Comparison of ENCODE assay signal across 11 mouse cellular contexts in the genomic region with DNA sequence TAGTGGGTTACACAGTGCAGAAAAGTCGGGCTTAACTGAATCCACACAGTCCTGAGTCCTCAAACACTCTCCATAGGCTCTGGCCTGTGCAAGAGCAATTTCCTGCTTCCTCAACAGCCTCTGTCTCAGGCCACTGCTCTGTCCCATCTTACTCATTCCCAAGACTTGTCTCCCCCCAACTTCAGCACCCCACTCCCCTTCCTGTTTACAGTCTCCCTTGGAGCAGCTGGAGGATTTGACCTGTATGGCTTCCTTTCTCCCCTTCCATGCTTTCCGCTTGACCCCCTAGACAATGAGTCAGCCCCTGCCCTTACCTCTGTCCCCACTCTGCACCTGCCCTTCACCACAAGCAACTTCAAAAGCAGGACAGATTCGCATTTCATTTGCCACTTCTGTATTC.
DNase-seq lines count a peak whose midpoint lies in the region; ATAC-seq lines count a peak whose summit lies in the region.
"Had no signal": no experiment of that assay in that cellular context is flagged by ENCODE, and none has a peak within 500 bp of the region (broad histone marks: within the 10 kb centered on the region; RNA-seq: fewer than 3 reads in every experiment).

No protein-coding gene starts in this region.

- no peaks in the 10 kb centered on the region for H3K4me1 ChIP-seq in hindbrain, embryonic 11.5 days (replicated peaks; ENCODE audit: control insufficient read depth, insufficient read depth, low read length)
- H3K4me1 ChIP-seq in hindbrain, embryonic 12.5 days: no peaks in the 10 kb centered on the region
- peaks cover 13% of the 10 kb centered on the region for H3K4me1 ChIP-seq in lung, embryonic 15.5 days
- H3K4me1 ChIP-seq in limb, embryonic 13.5 days: peaks cover 9% of the 10 kb centered on the region
- peaks cover 12% of the 10 kb centered on the region for H3K4me1 ChIP-seq in midbrain, embryonic 10.5 days

- no peaks in the 10 kb centered on the region for H3K36me3 ChIP-seq in hindbrain, embryonic 11.5 days (ENCODE audit: control insufficient read depth, insufficient read depth, low read length)
- H3K36me3 ChIP-seq in hindbrain, embryonic 12.5 days: peaks cover 13% of the 10 kb centered on the region
- peaks cover 12% of the 10 kb centered on the region; the same call in 1 of the 2 replicates for H3K36me3 ChIP-seq in lung, embryonic 15.5 days
- peaks cover 23% of the 10 kb centered on the region for H3K36me3 ChIP-seq in limb, embryonic 13.5 days
- peaks cover 30% of the 10 kb centered on the region for H3K36me3 ChIP-seq in midbrain, embryonic 10.5 days

- no peak overlapping the region for H3K4me3 ChIP-seq in hindbrain, embryonic 11.5 days (ENCODE audit: low read depth, low read length)
- H3K4me3 ChIP-seq in hindbrain, embryonic 12.5 days: no peak overlapping the region
- no peak overlapping the region for H3K4me3 ChIP-seq in lung, embryonic 15.5 days
- no peak overlapping the region for H3K4me3 ChIP-seq in limb, embryonic 13.5 days
- no peak overlapping the region for H3K4me3 ChIP-seq in midbrain, embryonic 10.5 days
- H3K4me3 ChIP-seq: forebrain, embryonic 12.5 days had no signal

- H3K27me3 ChIP-seq in hindbrain, embryonic 11.5 days (ENCODE audit: control insufficient read depth, insufficient read depth, low read length): no peaks in the 10 kb centered on the region
- no peaks in the 10 kb centered on the region for H3K27me3 ChIP-seq in hindbrain, embryonic 12.5 days
- no peaks in the 10 kb centered on the region for H3K27me3 ChIP-seq in lung, embryonic 15.5 days
- no peaks in the 10 kb centered on the region for H3K27me3 ChIP-seq in limb, embryonic 13.5 days
- H3K27me3 ChIP-seq in midbrain, embryonic 10.5 days (ENCODE audit: low read depth, poor library complexity, severe bottlenecking): no peaks in the 10 kb centered on the region
- H3K27me3 ChIP-seq: CH12.LX; forebrain, embryonic 12.5 days had no signal

- no peak overlapping the region for H3K4me2 ChIP-seq in hindbrain, embryonic 11.5 days (replicated peaks; ENCODE audit: low read depth, low read length)
- H3K4me2 ChIP-seq in hindbrain, embryonic 12.5 days (replicated peaks): no peak overlapping the region
- no peak overlapping the region for H3K4me2 ChIP-seq in lung, embryonic 15.5 days
- no peak overlapping the region for H3K4me2 ChIP-seq in limb, embryonic 13.5 days (replicated peaks)
- H3K4me2 ChIP-seq: forebrain, embryonic 12.5 days had no signal

- DNase-seq in hindbrain, embryonic 11.5 days (ENCODE audit: low spot score): no peak
- no peak for DNase-seq in lung, adult 18-20 months
- peak; percentile 2 for DNase-seq in yolk sac, embryonic 10.5 days (ENCODE audit: low spot score)
- no peak for DNase-seq in midbrain, embryonic 10.5 days (ENCODE audit: low spot score)
- DNase-seq: adrenal gland, postnatal 14 days; thymus, adult 18-20 months had no signal

- H3K9me3 ChIP-seq in hindbrain, embryonic 11.5 days (ENCODE audit: control insufficient read depth, low read length): no peaks in the 10 kb centered on the region
- H3K9me3 ChIP-seq in hindbrain, embryonic 12.5 days (replicated peaks): no peaks in the 10 kb centered on the region
- no peaks in the 10 kb centered on the region for H3K9me3 ChIP-seq in lung, embryonic 15.5 days
- no peaks in the 10 kb centered on the region for H3K9me3 ChIP-seq in limb, embryonic 13.5 days
- no peaks in the 10 kb centered on the region for H3K9me3 ChIP-seq in midbrain, embryonic 10.5 days (replicated peaks)
- H3K9me3 ChIP-seq: forebrain, embryonic 12.5 days had no signal

- ATAC-seq in hindbrain, embryonic 11.5 days (ENCODE audit: low FRiP score): no peak
- no peak for ATAC-seq in hindbrain, embryonic 12.5 days (ENCODE audit: low FRiP score)
- peak; percentile 85 for ATAC-seq in lung, embryonic 15.5 days (ENCODE audit: borderline replicate concordance, extremely low read depth, low FRiP score, low TSS enrichment)
- ATAC-seq in limb, embryonic 13.5 days (ENCODE audit: low FRiP score, low read depth): no peak

- 0 out of 2 replicates have a peak overlapping the region, but pooled peaks have one; percentile 9 for H3K27ac ChIP-seq in hindbrain, embryonic 11.5 days (ENCODE audit: low read depth, low read length)
- H3K27ac ChIP-seq in hindbrain, embryonic 12.5 days: no peak overlapping the region
- peak overlapping the region; percentile 71 for H3K27ac ChIP-seq in lung, embryonic 15.5 days
- 0 out of 2 replicates have a peak overlapping the region, but pooled peaks have one; percentile 2 for H3K27ac ChIP-seq in limb, embryonic 13.5 days
- no peak overlapping the region for H3K27ac ChIP-seq in midbrain, embryonic 10.5 days (replicated peaks)
- H3K27ac ChIP-seq: forebrain, embryonic 12.5 days had no signal

- 91% methylated on average over 3 of the region's 3 CpGs for WGBS in hindbrain, embryonic 11.5 days
- 93% methylated on average over 3 of the region's 3 CpGs for WGBS in hindbrain, embryonic 12.5 days
- 77% methylated on average over 3 of the region's 3 CpGs for WGBS in lung, embryonic 15.5 days
- WGBS in limb, embryonic 13.5 days: 84% methylated on average over 3 of the region's 3 CpGs
- 91% methylated on average over 3 of the region's 3 CpGs for WGBS in midbrain, embryonic 10.5 days

- H3K9ac ChIP-seq in hindbrain, embryonic 11.5 days (ENCODE audit: low read depth, low read length): no peak overlapping the region
- H3K9ac ChIP-seq in hindbrain, embryonic 12.5 days: no peak overlapping the region
- no peak overlapping the region for H3K9ac ChIP-seq in lung, embryonic 15.5 days
- no peak overlapping the region for H3K9ac ChIP-seq in limb, embryonic 13.5 days
- H3K9ac ChIP-seq: forebrain, embryonic 12.5 days had no signal

Comparison
In these comparisons a context has a peak if more than half of its experiments do, and no peak if none do; other contexts are left out.
1. H3K27ac ChIP-seq: peak in hindbrain, embryonic 11.5 days (single experiment), lung, embryonic 15.5 days (single experiment) and limb, embryonic 13.5 days (single experiment); none in hindbrain, embryonic 12.5 days (single experiment) and midbrain, embryonic 10.5 days (single experiment).